Mouse (Mus musculus): ENCODE data around the gene Anapc4. TPM values are rescaled to one million over a fixed set of nuclear protein-coding genes. Genes with fewer than 3 reads are reported as not detected.

Anapc4 gene
- total RNA-seq (2021): 10 to 100 TPM; 80.5 to 83.1 TPM

GRCm38 (mm10) chr5:52833761-52834274, at the start of gene Anapc4:
Gene Anapc4, plus strand, starts transcription at chr5:52834012.
- peak; percentile 98 to 100 for DNase-seq (ENCODE audit: extremely low spot score in 1 of 2, low spot score in 2 of 2)
- intact Hi-C loops (cut with DNase I): loop anchor here (10.0 kb wide), 1 partner anchor 169 kb away; the partner anchor contains the start of gene Sepsecs

GRCm38 (mm10) chr5:52786556-52787322, 47.1 kb upstream of the Anapc4 start:
- DNase-seq (ENCODE audit: extremely low spot score in 1 of 2, low spot score in 2 of 2): no peak
- intact Hi-C loops (cut with DNase I): no loop called here

GRCm38 (mm10) chr5:52793230-52793629, 40.6 kb upstream of the Anapc4 start:
- no peak for DNase-seq (ENCODE audit: extremely low spot score in 1 of 2, low spot score in 2 of 2)
- intact Hi-C loops (cut with DNase I): no loop called here

GRCm38 (mm10) chr5:52794109-52794508, 39.7 kb upstream of the Anapc4 start:
- DNase-seq (ENCODE audit: extremely low spot score in 1 of 2, low spot score in 2 of 2): no peak

GRCm38 (mm10) chr5:52799274-52799985, 34.4 kb upstream of the Anapc4 start:
- no peak for DNase-seq (ENCODE audit: extremely low spot score in 1 of 2, low spot score in 2 of 2)
- intact Hi-C loops (cut with DNase I): no loop called here

More at GRCm38 (mm10) chr5:52794109-52794508, 39.7 kb upstream of the Anapc4 start:
- intact Hi-C loops (cut with DNase I): no loop called here

GRCm38 (mm10) chr5:52805801-52806200, 28.0 kb upstream of the Anapc4 start:
- intact Hi-C loops (cut with DNase I): no loop called here
- DNase-seq (ENCODE audit: extremely low spot score in 1 of 2, low spot score in 2 of 2): no peak

- intact Hi-C loops (cut with DNase I): no loop called here
- DNase-seq (ENCODE audit: extremely low spot score in 1 of 2, low spot score in 2 of 2): no peak
Observed at GRCm38 (mm10) chr5:52806349-52806748, 27.5 kb upstream of the Anapc4 start.

GRCm38 (mm10) chr5:52807030-52807429, 26.8 kb upstream of the Anapc4 start:
- intact Hi-C loops (cut with DNase I): no loop called here
- DNase-seq (ENCODE audit: extremely low spot score in 1 of 2, low spot score in 2 of 2): no peak

- no peak for DNase-seq (ENCODE audit: extremely low spot score in 1 of 2, low spot score in 2 of 2)
- intact Hi-C loops (cut with DNase I): no loop called here
Observed at GRCm38 (mm10) chr5:52810446-52810845, 23.4 kb upstream of the Anapc4 start.

- intact Hi-C loops (cut with DNase I): no loop called here
- no peak for DNase-seq (ENCODE audit: extremely low spot score in 1 of 2, low spot score in 2 of 2)
Observed at GRCm38 (mm10) chr5:52811056-52811455, 22.8 kb upstream of the Anapc4 start.

GRCm38 (mm10) chr5:52812456-52812855, 21.4 kb upstream of the Anapc4 start:
- intact Hi-C loops (cut with DNase I): no loop called here
- no peak for DNase-seq (ENCODE audit: extremely low spot score in 1 of 2, low spot score in 2 of 2)

GRCm38 (mm10) chr5:52813312-52813711, 20.5 kb upstream of the Anapc4 start:
- DNase-seq (ENCODE audit: extremely low spot score in 1 of 2, low spot score in 2 of 2): no peak
- intact Hi-C loops (cut with DNase I): no loop called here

GRCm38 (mm10) chr5:52818676-52819075, 15.1 kb upstream of the Anapc4 start:
- no peak for DNase-seq (ENCODE audit: extremely low spot score in 1 of 2, low spot score in 2 of 2)
- intact Hi-C loops (cut with DNase I): no loop called here

- intact Hi-C loops (cut with DNase I): loop anchor here (10.0 kb wide), 1 partner anchor 287 kb away; no protein-coding TSS in a partner anchor
Observed at GRCm38 (mm10) chr5:52821691-52822090, 12.1 kb upstream of the Anapc4 start.

GRCm38 (mm10) chr5:52827923-52828322, 5.9 kb upstream of the Anapc4 start:
- no peak for DNase-seq (ENCODE audit: extremely low spot score in 1 of 2, low spot score in 2 of 2)
- intact Hi-C loops (cut with DNase I): loop anchor here (10.0 kb wide), 1 partner anchor 293 kb away; no protein-coding TSS in a partner anchor

More at GRCm38 (mm10) chr5:52821691-52822090, 12.1 kb upstream of the Anapc4 start:
- DNase-seq (ENCODE audit: extremely low spot score in 1 of 2, low spot score in 2 of 2): peak in 1 of 2 experiments; percentile 42

- intact Hi-C loops (cut with DNase I): loop anchor here (10.0 kb wide), 1 partner anchor 168 kb away; the partner anchor contains the start of gene Sepsecs
- DNase-seq (ENCODE audit: extremely low spot score in 1 of 2, low spot score in 2 of 2): no peak
Observed at GRCm38 (mm10) chr5:52833005-52833404, 807 bp upstream of the Anapc4 start.

GRCm38 (mm10) chr5:52834386-52834785, 574 bp downstream of the Anapc4 start:
- DNase-seq (ENCODE audit: extremely low spot score in 1 of 2, low spot score in 2 of 2): no peak
- intact Hi-C loops (cut with DNase I): loop anchor here (10.0 kb wide), 1 partner anchor 170 kb away; the partner anchor contains the start of gene Sepsecs

GRCm38 (mm10) chr5:52844319-52844718, 10.5 kb downstream of the Anapc4 start:
- intact Hi-C loops (cut with DNase I): no loop called here
- DNase-seq (ENCODE audit: extremely low spot score in 1 of 2, low spot score in 2 of 2): no peak

GRCm38 (mm10) chr5:52855727-52856126, 21.9 kb downstream of the Anapc4 start:
- intact Hi-C loops (cut with DNase I): no loop called here
- DNase-seq (ENCODE audit: extremely low spot score in 1 of 2, low spot score in 2 of 2): no peak

Data from left cerebral cortex, postnatal 10 days (tissue).